ENCODE assay signal across 7 mouse cellular contexts in genomic region chr1:84284293-84285068, GRCm38 (mm10).
DNase-seq lines count a peak whose midpoint lies in the region; ATAC-seq and TF ChIP-seq lines count a peak whose summit lies in the region.

No protein-coding gene starts in this region.

- H3K27ac ChIP-seq in bone marrow macrophage, adult 2 months (ENCODE audit: insufficient read depth, low read depth, low read length): peak overlapping the region; percentile 86
- no peak overlapping the region for H3K27ac ChIP-seq in intestine, embryonic 16.5 days (ENCODE audit: low read length)
- H3K27ac ChIP-seq in limb, embryonic 13.5 days: no peak overlapping the region
- peak overlapping the region; percentile 55 for H3K27ac ChIP-seq in midbrain, embryonic 13.5 days
- H3K27ac ChIP-seq in small intestine, adult 2 months (ENCODE audit: insufficient read depth, low read depth, low read length): no peak overlapping the region

- H3K4me2 ChIP-seq in intestine, embryonic 16.5 days (ENCODE audit: low read depth, low read length): peak overlapping the region; percentile 88
- peak overlapping the region; percentile 83 for H3K4me2 ChIP-seq in limb, embryonic 13.5 days (replicated peaks)
- H3K4me2 ChIP-seq in midbrain, embryonic 13.5 days (replicated peaks): peak overlapping the region; percentile 70

- H3K36me3 ChIP-seq in intestine, embryonic 16.5 days (ENCODE audit: control insufficient read depth, insufficient read depth, low read length): no peaks in the 10 kb centered on the region
- H3K36me3 ChIP-seq in limb, embryonic 13.5 days: no peaks in the 10 kb centered on the region
- no peaks in the 10 kb centered on the region for H3K36me3 ChIP-seq in midbrain, embryonic 13.5 days
- no peaks in the 10 kb centered on the region for H3K36me3 ChIP-seq in small intestine, adult 2 months (ENCODE audit: control insufficient read depth, insufficient read depth, low read length)

- no peak for TF ChIP-seq POLR2A in bone marrow macrophage, adult 2 months (IDR thresholded peaks at IDR 0.05; ENCODE audit: borderline replicate concordance, low read depth, low read length)
- no peak for TF ChIP-seq POLR2A in small intestine, adult 2 months (IDR thresholded peaks at IDR 0.05; ENCODE audit: low read depth, low read length)

- peak; percentile 63 for DNase-seq in embryo, embryonic 10.5 days (ENCODE audit: low spot score)

- peak overlapping the region; percentile 98 for H3K4me3 ChIP-seq in bone marrow macrophage, adult 2 months (ENCODE audit: insufficient read depth, low read length)
- H3K4me3 ChIP-seq in intestine, embryonic 16.5 days (ENCODE audit: low read length): peak overlapping the region; percentile 69
- H3K4me3 ChIP-seq in limb, embryonic 13.5 days: peak overlapping the region; percentile 73
- H3K4me3 ChIP-seq in midbrain, embryonic 13.5 days (replicated peaks): peak overlapping the region; percentile 62
- H3K4me3 ChIP-seq in small intestine, adult 2 months (ENCODE audit: low read depth, low read length): peak overlapping the region; percentile 66

- H3K27me3 ChIP-seq in intestine, embryonic 16.5 days (replicated peaks; ENCODE audit: control insufficient read depth, insufficient read depth, low read length): no peaks in the 10 kb centered on the region
- H3K27me3 ChIP-seq in limb, embryonic 13.5 days: peaks cover 36% of the 10 kb centered on the region
- H3K27me3 ChIP-seq in midbrain, embryonic 13.5 days: peaks cover 9% of the 10 kb centered on the region; the same call in 1 of the 2 replicates
- H3K27me3 ChIP-seq in small intestine, adult 2 months (ENCODE audit: control insufficient read depth, insufficient read depth, low read length): peaks cover 6% of the 10 kb centered on the region; the same call in 1 of the 2 replicates

- 3% methylated on average over 51 of the region's 53 CpGs for WGBS in intestine, embryonic 16.5 days
- 5% methylated on average over 38 of the region's 53 CpGs for WGBS in limb, embryonic 13.5 days
- 3% methylated on average over 49 of the region's 53 CpGs for WGBS in midbrain, embryonic 13.5 days
- 3% methylated on average over 53 of the region's 53 CpGs for WGBS in small intestine, adult 2 months

- no peak for TF ChIP-seq CTCF in bone marrow macrophage, adult 2 months (IDR thresholded peaks at IDR 0.05; ENCODE audit: low read depth, low read length)
- no peak for TF ChIP-seq CTCF in small intestine, adult 2 months (IDR thresholded peaks at IDR 0.05; ENCODE audit: extremely low read depth, insufficient read length, insufficient replicate concordance, low read depth, low read length)

- H3K9ac ChIP-seq in intestine, embryonic 16.5 days (ENCODE audit: low read depth, low read length): peak overlapping the region; percentile 73
- peak overlapping the region; percentile 80 for H3K9ac ChIP-seq in limb, embryonic 13.5 days
- H3K9ac ChIP-seq in midbrain, embryonic 13.5 days (replicated peaks): peak overlapping the region; percentile 85

- peaks cover 44% of the 10 kb centered on the region for H3K4me1 ChIP-seq in bone marrow macrophage, adult 2 months (ENCODE audit: control insufficient read depth, insufficient read depth, low read length)
- no peaks in the 10 kb centered on the region for H3K4me1 ChIP-seq in intestine, embryonic 16.5 days (ENCODE audit: control insufficient read depth, insufficient read depth, low read length)
- H3K4me1 ChIP-seq in limb, embryonic 13.5 days: peaks cover 20% of the 10 kb centered on the region
- H3K4me1 ChIP-seq in midbrain, embryonic 13.5 days (replicated peaks): peaks cover 40% of the 10 kb centered on the region
- no peaks in the 10 kb centered on the region for H3K4me1 ChIP-seq in small intestine, adult 2 months (ENCODE audit: control insufficient read depth, insufficient read depth, insufficient read length, low read length)

- ATAC-seq in granulocyte monocyte progenitor cell, adult 5-6 weeks (replicated peaks; ENCODE audit: poor library complexity, severe bottlenecking): peak; percentile 71
- peak; percentile 91 for ATAC-seq in intestine, embryonic 16.5 days
- ATAC-seq in limb, embryonic 13.5 days (ENCODE audit: low FRiP score, low read depth): peak; percentile 86
- peak; percentile 94 for ATAC-seq in midbrain, embryonic 13.5 days

- no peaks in the 10 kb centered on the region for H3K9me3 ChIP-seq in intestine, embryonic 16.5 days (ENCODE audit: control insufficient read depth, low read length)
- no peaks in the 10 kb centered on the region for H3K9me3 ChIP-seq in limb, embryonic 13.5 days
- H3K9me3 ChIP-seq in midbrain, embryonic 13.5 days: no peaks in the 10 kb centered on the region

Comparison
In these comparisons a context has a peak if more than half of its experiments do, and no peak if none do; other contexts are left out.
1. H3K27ac ChIP-seq: peak in bone marrow macrophage, adult 2 months (single experiment) and midbrain, embryonic 13.5 days (single experiment); none in intestine, embryonic 16.5 days (single experiment), limb, embryonic 13.5 days (single experiment) and small intestine, adult 2 months (single experiment).
2. Peak in every context shown above with its lines, with median percentiles within 50 percentile points of each other: H3K4me3 ChIP-seq, ATAC-seq, H3K4me2 ChIP-seq and H3K9ac ChIP-seq.